Mouse (Mus musculus) forebrain, embryonic 15.5 days (tissue): ENCODE measurements around the gene Lsm8. TPM values are rescaled to one million over a fixed set of nuclear protein-coding genes. Genes with fewer than 3 reads are reported as not detected.

ENCODE experiments used
- ATAC-seq: fragments of 200-750 bp; cut with Nextera tagmentation; replicated peaks from 2 replicates; pipeline ENCODE4 v1.8.0; 2017; ENCODE audit warnings: mild to moderate bottlenecking, moderate TSS enrichment, moderate library complexity
- H3K27ac ChIP-seq: fragments of 300-500 bp; sonication (generic); replicated peaks from 2 replicates; pipeline ENCODE4 v1.5.1; 2015; ENCODE audit warnings: mild to moderate bottlenecking, inconsistent platforms
- H3K27me3 ChIP-seq: fragments of 300-500 bp; sonication (generic); 2 replicates; pipeline ENCODE4 v1.6.1; 2015; ENCODE audit warnings: inconsistent platforms
- H3K36me3 ChIP-seq: fragments of 300-500 bp; sonication (generic); 2 replicates; pipeline ENCODE4 v1.6.1; 2015; ENCODE audit warnings: mild to moderate bottlenecking, inconsistent platforms
- H3K4me1 ChIP-seq: fragments of 300-500 bp; sonication (generic); 2 replicates; pipeline ENCODE4 v1.6.1; 2015; ENCODE audit warnings: inconsistent platforms
- H3K4me2 ChIP-seq: fragments of 300-500 bp; sonication (generic); replicated peaks from 2 replicates; pipeline ENCODE4 v1.6.1; 2015; ENCODE audit warnings: mild to moderate bottlenecking, inconsistent platforms
- H3K4me3 ChIP-seq: fragments of 300-500 bp; sonication (generic); 2 replicates; pipeline ENCODE4 v1.5.1; 2015; ENCODE audit warnings: mild to moderate bottlenecking, inconsistent platforms
- H3K9ac ChIP-seq: fragments of 300-500 bp; sonication (generic); replicated peaks from 2 replicates; pipeline ENCODE4 v1.6.1; 2015; ENCODE audit warnings: mild to moderate bottlenecking, inconsistent platforms
- H3K9me3 ChIP-seq: fragments of 300-500 bp; sonication (generic); 2 replicates; pipeline ENCODE4 v1.6.1; 2016; ENCODE audit warnings: inconsistent platforms
- WGBS: fragments of 180-500 bp; shearing (Covaris S2); methylation state at CpG from one replicate; pipeline ENCODE4 v1.1.7; 2015; ENCODE audit warnings: mixed read lengths; 5-methylcytosine and 5-hydroxymethylcytosine counted together
- polyA plus RNA-seq: library from polyadenylated mRNA; unstranded; fragments of >200 nt; fragmentation: Nextera tagmentation; extraction: Ambion mirVana; gene quantifications from 2 replicates; pipeline ENCODE4 v1.2.1, GENCODE M21; 2015

Gene Lsm8
- polyA plus RNA-seq, 1 experiment from 2014 or later, result 184 TPM

DNA sequence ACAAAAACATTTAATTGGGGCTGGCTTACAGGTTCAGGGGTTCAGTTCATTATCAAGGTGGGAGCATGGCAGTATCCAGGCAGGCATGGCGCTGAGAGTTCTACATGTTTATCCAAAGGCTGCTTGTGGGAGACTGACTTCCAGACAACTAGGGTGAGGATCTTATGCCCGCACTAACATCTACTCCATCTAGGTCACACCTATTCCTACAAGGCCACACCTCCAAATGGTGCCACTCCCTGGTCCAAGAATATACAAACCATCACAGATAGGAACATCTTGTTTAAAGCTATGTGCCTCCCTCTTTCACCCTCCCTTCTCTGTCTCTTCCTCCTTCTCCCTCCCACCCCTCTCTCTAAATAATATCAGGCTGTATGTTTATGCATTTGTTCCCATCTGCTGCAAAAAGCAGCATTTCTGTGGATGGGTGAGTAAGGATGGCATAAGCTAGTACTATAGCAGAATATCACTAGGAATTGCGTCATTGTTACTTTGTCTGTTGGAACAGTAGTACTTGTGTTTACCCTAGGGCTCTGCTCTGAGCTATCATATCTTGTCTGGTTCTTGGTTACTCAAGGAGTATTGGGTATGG is 8.2 kb downstream of the Lsm8 start:
- Histone ChIP-seq H3K4me2 (no peak overlapping the region), H3K9ac (no peak overlapping the region), H3K27me3 (no peaks in the 10 kb centered on the region), H3K36me3 (peaks cover 52% of the 10 kb centered on the region), H3K4me3 (no peak overlapping the region), H3K27ac (no peak overlapping the region), H3K4me1 (peaks cover 5% of the 10 kb centered on the region; the same call in 1 of the 2 replicates), H3K9me3 (no peaks in the 10 kb centered on the region)
- ATAC-seq, result peak; percentile 36
- 97% methylated on average over 3 of the region's 3 CpGs for WGBS

DNA sequence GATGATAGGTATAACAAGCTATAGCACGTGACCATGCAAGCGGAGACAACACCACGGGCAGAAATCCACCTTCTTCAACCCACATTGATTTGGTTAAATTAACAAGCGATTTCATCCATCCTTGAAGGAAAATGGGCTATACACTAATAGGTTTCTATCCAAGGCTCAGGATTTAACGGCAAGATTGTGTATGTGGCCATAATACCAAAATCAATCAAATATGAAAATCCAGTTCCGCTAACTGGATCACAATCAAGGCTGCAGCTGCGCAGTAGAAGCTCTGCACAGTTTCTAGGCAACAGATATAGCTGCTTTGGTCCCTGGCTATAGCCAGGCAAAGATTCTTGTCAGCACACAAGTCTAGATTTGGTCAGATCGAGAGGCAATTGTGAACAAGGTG is 17.6 kb downstream of the Lsm8 start, which contains the start of gene Ankrd7:
Ankrd7 (plus strand) TSS at position 301 of the 400 bp plus-strand sequence.
- Histone ChIP-seq H3K27me3 (no peaks in the 10 kb centered on the region), H3K9me3 (no peaks in the 10 kb centered on the region), H3K36me3 (no peaks in the 10 kb centered on the region), H3K4me1 (no peaks in the 10 kb centered on the region), H3K4me2 (no peak within 1 kb of the TSS), H3K9ac (no peak within 1 kb of the TSS), H3K27ac (no peak within 1 kb of the TSS), H3K4me3 (no peak within 1 kb of the TSS)
- 93% methylated on average over 8 of the region's 8 CpGs for WGBS
- ATAC-seq, result no peak

DNA sequence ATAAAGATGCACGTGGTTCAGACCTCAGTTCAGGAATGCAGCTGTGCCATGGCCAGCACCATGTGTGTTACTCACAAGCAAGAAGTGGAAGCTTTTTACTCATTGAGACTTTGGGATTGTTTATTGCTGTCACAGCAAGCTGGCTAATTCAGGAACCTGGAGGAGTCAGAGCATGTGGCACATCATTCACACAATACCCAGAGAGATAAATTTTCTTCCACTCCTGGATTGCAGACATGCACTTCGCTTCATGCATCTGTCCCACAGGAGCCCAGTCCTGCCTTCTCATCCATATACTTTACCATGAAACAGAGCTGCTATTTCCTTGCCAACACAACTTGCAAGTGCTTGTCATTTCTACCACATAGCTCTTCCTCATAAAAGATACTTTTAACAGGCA is 40.7 kb downstream of the Lsm8 start:
- no peak for ATAC-seq

DNA sequence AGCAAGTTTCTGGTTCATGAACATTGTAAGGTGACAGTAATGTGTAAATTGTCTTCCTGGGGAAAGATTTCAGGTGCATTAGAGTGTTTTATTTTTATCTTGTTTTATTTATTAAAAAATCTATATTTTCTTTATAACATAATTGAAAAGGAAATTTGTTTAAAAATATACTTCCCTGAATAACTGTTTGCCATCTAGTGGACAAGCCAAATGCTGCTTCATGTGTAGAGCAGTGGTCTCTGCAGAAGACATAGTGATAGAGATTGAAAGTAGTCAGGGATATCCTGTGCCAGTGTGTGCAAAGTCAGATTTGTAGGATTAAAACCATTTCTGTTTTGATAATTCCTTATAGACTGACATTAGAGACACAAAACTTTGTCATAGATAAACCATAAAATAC is 45.8 kb downstream of the Lsm8 start:
- Histone ChIP-seq H3K4me2 (no peak overlapping the region), H3K9me3 (no peaks in the 10 kb centered on the region), H3K27ac (no peak overlapping the region), H3K4me3 (no peak overlapping the region), H3K4me1 (no peaks in the 10 kb centered on the region), H3K36me3 (no peaks in the 10 kb centered on the region), H3K9ac (no peak overlapping the region), H3K27me3 (no peaks in the 10 kb centered on the region)
- ATAC-seq, result no peak

More for the DNA sequence above, 40.7 kb downstream of the Lsm8 start:
- H3K27ac ChIP-seq, result no peak overlapping the region
- WGBS, result 80% methylated on average over 2 of the region's 2 CpGs
- no peaks in the 10 kb centered on the region for H3K4me1 ChIP-seq
- H3K9ac ChIP-seq, result no peak overlapping the region
- H3K4me3 ChIP-seq, result no peak overlapping the region
- no peaks in the 10 kb centered on the region for H3K27me3 ChIP-seq
- no peaks in the 10 kb centered on the region for H3K9me3 ChIP-seq
- H3K36me3 ChIP-seq, result no peaks in the 10 kb centered on the region
- no peak overlapping the region for H3K4me2 ChIP-seq

Other genes starting within 250 kb of the Lsm8 start
- gene Ankrd7, start 17.7 kb downstream of the Lsm8 start, polyA plus RNA-seq, result 0.15 and 0.24 TPM in 2 replicates